Mouse (Mus musculus): ENCODE data around the gene Lmf1.

The Lmf1 gene

GRCm38 (mm10) chr17:25568206-25568605 lies 10.7 kb upstream of the Lmf1 start:
- no peak for DNase-seq (ENCODE audit: low spot score in 2 of 2)

- DNase-seq (ENCODE audit: low spot score in 2 of 2), result no peak
Measured at GRCm38 (mm10) chr17:25568880-25569279, 10.0 kb upstream of the Lmf1 start.

GRCm38 (mm10) chr17:25569833-25570647 lies 8.8 kb upstream of the Lmf1 start:
- DNase-seq (ENCODE audit: low spot score in 2 of 2), result no peak

GRCm38 (mm10) chr17:25570648-25571452 lies 8.0 kb upstream of the Lmf1 start, which contains the start of gene Sox8:
Sox8 (minus strand) TSS chr17:25570686.
- peak; percentile 82 to 94 for DNase-seq (ENCODE audit: low spot score in 2 of 2)

GRCm38 (mm10) chr17:25571453-25571820 lies 7.4 kb upstream of the Lmf1 start:
- DNase-seq (ENCODE audit: low spot score in 2 of 2), result no peak

GRCm38 (mm10) chr17:25575208-25575971 lies 3.5 kb upstream of the Lmf1 start:
- DNase-seq (ENCODE audit: low spot score in 2 of 2), result peak in 1 of 2 experiments; percentile 66

- no peak for DNase-seq (ENCODE audit: low spot score in 2 of 2)
Measured at GRCm38 (mm10) chr17:25576034-25576433, 2.9 kb upstream of the Lmf1 start.

GRCm38 (mm10) chr17:25577263-25577662 lies 1.6 kb upstream of the Lmf1 start:
- DNase-seq (ENCODE audit: low spot score in 2 of 2), result no peak

GRCm38 (mm10) chr17:25577702-25578101 lies 1.2 kb upstream of the Lmf1 start:
- no peak for DNase-seq (ENCODE audit: low spot score in 2 of 2)

- no peak for DNase-seq (ENCODE audit: low spot score in 2 of 2)
Measured at GRCm38 (mm10) chr17:25579332-25580047, 605 bp downstream of the Lmf1 start.

- no peak for DNase-seq (ENCODE audit: low spot score in 2 of 2)
Measured at GRCm38 (mm10) chr17:25582076-25582475, 3.2 kb downstream of the Lmf1 start.

GRCm38 (mm10) chr17:25583099-25583498 lies 4.2 kb downstream of the Lmf1 start:
- DNase-seq (ENCODE audit: low spot score in 2 of 2), result no peak

GRCm38 (mm10) chr17:25583858-25584257 lies 5.0 kb downstream of the Lmf1 start:
- DNase-seq (ENCODE audit: low spot score in 2 of 2), result no peak

GRCm38 (mm10) chr17:25584646-25585045 lies 5.8 kb downstream of the Lmf1 start:
- DNase-seq (ENCODE audit: low spot score in 2 of 2), result no peak

GRCm38 (mm10) chr17:25590068-25590467 lies 11.2 kb downstream of the Lmf1 start:
- DNase-seq (ENCODE audit: low spot score in 2 of 2), result no peak

GRCm38 (mm10) chr17:25590985-25591384 lies 12.1 kb downstream of the Lmf1 start:
- DNase-seq (ENCODE audit: low spot score in 2 of 2), result no peak

GRCm38 (mm10) chr17:25592336-25592735 lies 13.5 kb downstream of the Lmf1 start:
- DNase-seq (ENCODE audit: low spot score in 2 of 2), result no peak

- DNase-seq (ENCODE audit: low spot score in 2 of 2), result no peak
Measured at GRCm38 (mm10) chr17:25593411-25594261, 14.8 kb downstream of the Lmf1 start.

GRCm38 (mm10) chr17:25595495-25595894 lies 16.6 kb downstream of the Lmf1 start:
- no peak for DNase-seq (ENCODE audit: low spot score in 2 of 2)

GRCm38 (mm10) chr17:25597537-25597936 lies 18.7 kb downstream of the Lmf1 start:
- DNase-seq (ENCODE audit: low spot score in 2 of 2), result no peak
